Mouse (Mus musculus) spleen, adult 2 months (tissue): Measurements from ENCODE around the gene 2510009E07Rik. TPM values are rescaled to one million over a fixed set of nuclear protein-coding genes. Genes with fewer than 3 reads are reported as not detected.

ENCODE experiments used
- DNase-seq, 2 experiments: peaks; one replicate each; pipeline versions ENCODE4 v3.0.0 to v3.0.0-alpha.2; 2012 to 2021; ENCODE audit warnings: low spot score in 2 of 2, low read depth in 1 of 2
- H3K27ac ChIP-seq: fragments of 200-500 bp; 2 replicates; pipeline ENCODE4 v1.5.1; 2012; ENCODE audit warnings: low read length, inconsistent platforms; ENCODE audit not compliant: insufficient read depth
- H3K27me3 ChIP-seq: fragments of 200-500 bp; 2 replicates; pipeline ENCODE4 v1.6.1; 2012; ENCODE audit warnings: mild to moderate bottlenecking, moderate library complexity, low read length, inconsistent platforms; ENCODE audit not compliant: control insufficient read depth, insufficient read depth
- H3K36me3 ChIP-seq: fragments of 200-500 bp; 2 replicates; pipeline ENCODE4 v1.6.1; 2012; ENCODE audit warnings: mild to moderate bottlenecking, low read length, inconsistent platforms; ENCODE audit not compliant: control insufficient read depth, insufficient read depth
- H3K4me1 ChIP-seq: fragments of 200-500 bp; 2 replicates; pipeline ENCODE4 v1.6.1; 2011; ENCODE audit warnings: inconsistent platforms; ENCODE audit not compliant: control insufficient read depth, insufficient read depth, insufficient read length
- H3K4me3 ChIP-seq: fragments of 200-500 bp; 2 replicates; pipeline ENCODE4 v1.5.1; 2011; ENCODE audit warnings: mild to moderate bottlenecking, inconsistent platforms; ENCODE audit not compliant: insufficient read depth, insufficient read length; ENCODE audit errors: extremely low read depth
- CTCF ChIP-seq: fragments of 200-500 bp; IDR thresholded peaks from 2 replicates; pipeline ENCODE4 v1.5.1; 2011; ENCODE audit warnings: mild to moderate bottlenecking, inconsistent platforms; ENCODE audit not compliant: insufficient read depth, insufficient read length, insufficient replicate concordance; ENCODE audit errors: extremely low read depth
- POLR2A ChIP-seq: fragments of 200-500 bp; IDR thresholded peaks from 2 replicates; pipeline ENCODE4 v1.6.1; 2011; ENCODE audit warnings: low read depth, low read length, inconsistent platforms
- whole genome bisulfite sequencing: fragments of 180-500 bp; shearing (Covaris S2); methylation state at CpG from one replicate; pipeline ENCODE4 v1.1.7; 2018; 5-methylcytosine and 5-hydroxymethylcytosine counted together
- polyA plus RNA-seq: library from polyadenylated mRNA; depleted of rRNA; stranded (reverse); fragments of >200 nt; gene quantifications from 2 replicates; pipeline ENCODE4 v1.2.3, GENCODE M21; 2012

Gene 2510009E07Rik
- polyA plus RNA-seq, 1 experiment = 3.8 TPM

DNA sequence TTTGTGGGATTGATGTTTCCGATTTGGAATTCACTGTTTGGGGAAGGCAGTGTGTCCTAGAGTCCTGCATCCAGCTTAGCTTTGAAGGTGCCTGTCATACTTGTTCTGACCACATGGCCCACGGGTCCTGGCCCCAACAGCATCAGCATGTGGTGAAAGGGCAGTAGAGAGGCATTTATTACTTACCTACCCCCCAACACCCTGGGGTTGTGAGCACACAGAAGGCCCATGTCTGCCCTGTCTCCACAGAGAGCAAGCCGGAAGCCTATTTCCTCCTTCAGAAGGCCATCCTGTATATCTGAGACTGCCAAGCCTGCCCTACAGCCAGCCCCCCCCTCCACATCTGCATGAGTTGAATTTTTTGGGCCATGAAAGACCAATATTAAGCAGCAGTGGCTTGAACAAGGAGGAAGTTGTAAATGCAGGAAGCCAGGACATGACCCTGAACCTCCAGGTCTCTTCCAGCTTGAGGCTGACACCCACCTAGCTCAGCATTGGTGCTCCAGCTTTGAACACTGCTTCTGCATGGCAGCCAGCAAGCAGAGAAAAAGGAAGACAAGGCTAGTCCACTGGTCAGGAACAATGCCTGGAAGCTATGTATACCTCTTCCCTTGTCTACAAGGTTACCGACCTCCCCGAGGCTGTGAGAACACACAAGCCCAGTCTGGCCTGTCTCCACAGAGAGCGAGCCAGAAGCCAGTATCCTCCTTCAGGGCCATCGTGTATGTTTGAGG lies 53.5 kb downstream of the 2510009E07Rik start:
- no peak for TF ChIP-seq CTCF
- TF ChIP-seq POLR2A = no peak
- DNase-seq = no peak
- H3K4me3 ChIP-seq = no peak overlapping the region
- peak overlapping the region; percentile 21; the same call in 1 of the 2 replicates for H3K27ac ChIP-seq
- peaks cover 24% of the 10 kb centered on the region for H3K4me1 ChIP-seq
- WGBS = 62% methylated on average over 7 of the region's 7 CpGs
- H3K27me3 ChIP-seq = no peaks in the 10 kb centered on the region
- no peaks in the 10 kb centered on the region for H3K36me3 ChIP-seq

DNA sequence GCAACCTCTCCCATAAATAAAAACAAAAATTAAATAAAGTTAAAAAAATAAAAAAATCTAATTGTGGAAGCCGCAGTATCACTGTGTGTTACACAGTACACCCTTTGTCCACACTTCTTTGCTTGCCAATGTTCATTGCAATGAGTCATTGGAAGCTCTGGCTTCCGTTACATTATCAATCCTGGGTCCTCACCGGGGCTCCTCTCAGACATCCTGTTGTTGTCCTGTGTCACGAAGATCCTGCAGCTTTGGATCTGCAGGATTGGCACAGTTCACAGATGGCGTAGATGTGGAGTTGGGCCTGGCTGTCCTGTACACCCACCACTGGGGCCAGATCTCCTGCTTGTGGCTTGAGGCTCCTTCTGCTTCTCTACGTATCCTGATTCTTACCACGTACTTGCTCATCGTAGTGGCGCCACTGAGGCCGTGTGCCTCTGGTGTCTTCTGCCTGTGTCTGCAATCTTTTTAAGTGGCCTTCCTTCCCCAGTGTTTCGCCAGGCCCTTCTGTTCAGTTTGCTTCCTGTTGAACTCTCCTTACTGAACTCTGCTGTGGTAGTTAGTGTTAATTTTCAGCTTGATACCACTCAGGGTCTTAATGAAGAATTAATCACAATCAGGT lies 57.2 kb downstream of the 2510009E07Rik start:
- TF ChIP-seq CTCF (no peak), POLR2A (no peak)
- 67% methylated on average over 11 of the region's 11 CpGs for WGBS
- no peak overlapping the region for H3K27ac ChIP-seq
- no peak overlapping the region for H3K4me3 ChIP-seq
- no peaks in the 10 kb centered on the region for H3K36me3 ChIP-seq
- H3K4me1 ChIP-seq = peaks cover 13% of the 10 kb centered on the region
- no peaks in the 10 kb centered on the region for H3K27me3 ChIP-seq
- DNase-seq = no peak

GRCm38 (mm10) chr16:21636156-21636853 lies 58.2 kb downstream of the 2510009E07Rik start:
- WGBS = 85% methylated on average over 5 of the region's 5 CpGs

GRCm38 (mm10) chr16:21634460-21634859 lies 60.0 kb downstream of the 2510009E07Rik start:
- TF ChIP-seq POLR2A = no peak
- no peak for TF ChIP-seq CTCF
- peaks cover 9% of the 10 kb centered on the region; the same call in 1 of the 2 replicates for H3K4me1 ChIP-seq

More at GRCm38 (mm10) chr16:21636156-21636853, 58.2 kb downstream of the 2510009E07Rik start:
- no peak for TF ChIP-seq CTCF
- TF ChIP-seq POLR2A = no peak
- Histone ChIP-seq H3K4me1 (peaks cover 7% of the 10 kb centered on the region), H3K27ac (no peak overlapping the region), H3K27me3 (no peaks in the 10 kb centered on the region), H3K4me3 (no peak overlapping the region), H3K36me3 (no peaks in the 10 kb centered on the region)
- no peak for DNase-seq

GRCm38 (mm10) chr16:21631815-21632222 lies 62.6 kb downstream of the 2510009E07Rik start:
- no peaks in the 10 kb centered on the region for H3K27me3 ChIP-seq
- H3K4me3 ChIP-seq = no peak overlapping the region
- peaks cover 9% of the 10 kb centered on the region; the same call in 1 of the 2 replicates for H3K4me1 ChIP-seq
- no peaks in the 10 kb centered on the region for H3K36me3 ChIP-seq
- no peak for DNase-seq
- TF ChIP-seq POLR2A (no peak), CTCF (no peak)
- peak overlapping the region; percentile 18; the same call in 1 of the 2 replicates for H3K27ac ChIP-seq
- 29% methylated on average over 4 of the region's 4 CpGs for WGBS

More at GRCm38 (mm10) chr16:21634460-21634859, 60.0 kb downstream of the 2510009E07Rik start:
- H3K36me3 ChIP-seq = no peaks in the 10 kb centered on the region
- H3K4me3 ChIP-seq = no peak overlapping the region
- no peaks in the 10 kb centered on the region for H3K27me3 ChIP-seq
- H3K27ac ChIP-seq = no peak overlapping the region
- no peak for DNase-seq

DNA sequence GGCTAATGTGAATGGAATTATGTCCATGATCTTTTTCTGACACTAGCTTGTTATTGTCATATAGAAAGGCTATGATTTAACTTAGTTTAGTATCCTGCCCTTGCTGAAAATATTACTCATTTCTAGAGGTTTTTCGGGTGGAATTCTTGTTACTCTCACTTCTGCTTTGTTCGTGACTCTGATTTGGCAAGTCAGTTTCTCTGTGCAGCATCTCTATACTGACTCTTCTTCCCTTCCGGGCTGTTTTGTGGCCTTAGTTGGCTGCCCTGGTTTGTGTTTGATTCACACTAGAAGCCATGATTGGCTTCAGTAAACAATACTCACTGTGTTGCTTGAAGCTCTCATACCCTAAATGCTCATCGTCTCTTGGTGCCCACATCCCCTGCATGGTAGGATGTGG lies 63.9 kb downstream of the 2510009E07Rik start:
- H3K4me1 ChIP-seq = peaks cover 15% of the 10 kb centered on the region
- no peaks in the 10 kb centered on the region for H3K27me3 ChIP-seq
- 28% methylated on average over 4 of the region's 4 CpGs for WGBS

More for the DNA sequence above, 63.9 kb downstream of the 2510009E07Rik start:
- TF ChIP-seq POLR2A (no peak), CTCF (no peak)
- H3K36me3 ChIP-seq = no peaks in the 10 kb centered on the region
- DNase-seq = no peak
- H3K27ac ChIP-seq = peak overlapping the region; percentile 13
- no peak overlapping the region for H3K4me3 ChIP-seq
